Mouse (Mus musculus): ENCODE results near the gene Gm45844.
"Not testable (repeated sequence)": the region's sequence is repeated elsewhere in the genome, so short reads cannot be mapped to it uniquely, and the experiment has no call there.

Gm45844 gene

GRCm38 (mm10) chr7:7277966-7278567, at the start of gene Gm45844:
Gm45844 (minus strand) TSS chr7:7278289.
- peak; percentile 92 for DNase-seq

GRCm38 (mm10) chr7:7295595-7295994, 17.5 kb upstream of the Gm45844 start:
- peak; percentile 65 for DNase-seq

GRCm38 (mm10) chr7:7281383-7281782, 3.3 kb upstream of the Gm45844 start:
- no peak for DNase-seq

GRCm38 (mm10) chr7:7277556-7277955, 533 bp downstream of the Gm45844 start:
- DNase-seq, result peak; percentile 40

- not testable (repeated sequence) for DNase-seq
Measured at GRCm38 (mm10) chr7:7247228-7247627, 30.9 kb downstream of the Gm45844 start, which contains the start of gene Vmn2r29. Vmn2r29 (minus strand) TSS chr7:7247328.

GRCm38 (mm10) chr7:7209313-7210151, 68.6 kb downstream of the Gm45844 start, which contains the start of gene Zfp772:
Zfp772 (minus strand) TSS chr7:7209998.
- peak; percentile 46 for DNase-seq

GRCm38 (mm10) chr7:7188191-7188942, 89.7 kb downstream of the Gm45844 start:
- peak; percentile 86 for DNase-seq

- no peak for DNase-seq
Measured at GRCm38 (mm10) chr7:7187417-7188190, 90.5 kb downstream of the Gm45844 start.

- DNase-seq, result no peak
Measured at GRCm38 (mm10) chr7:7185897-7186296, 92.2 kb downstream of the Gm45844 start.

GRCm38 (mm10) chr7:7171227-7172147, 106.6 kb downstream of the Gm45844 start, which contains the start of gene Zfp418:
Zfp418 (plus strand) TSS chr7:7171330.
- DNase-seq, result peak; percentile 42
